Mouse (Mus musculus) embryonic facial prominence, embryonic 14.5 days (tissue): ENCODE data around the gene Tbck. TPM values are rescaled to one million over a fixed set of nuclear protein-coding genes. Genes with fewer than 3 reads are reported as not detected.

ENCODE experiments used
- ATAC-seq: fragments of 200-750 bp; cut with Nextera tagmentation; 2 replicates; pipeline ENCODE4 v1.8.0; 2017; ENCODE audit warnings: low read depth, moderate number of reproducible peaks, moderate TSS enrichment
- DNase-seq: peaks from one replicate; pipeline ENCODE4 v3.0.0-alpha.2; 2015; ENCODE audit warnings: low spot score
- H3K27ac ChIP-seq: fragments of 300-500 bp; sonication (generic); replicated peaks from 2 replicates; pipeline ENCODE4 v1.5.1; 2014; ENCODE audit warnings: low read depth, mild to moderate bottlenecking, low read length, moderate library complexity
- H3K27me3 ChIP-seq: fragments of 300-500 bp; sonication (generic); replicated peaks from 2 replicates; pipeline ENCODE4 v1.6.1; 2014; ENCODE audit warnings: low read length; ENCODE audit not compliant: control insufficient read depth, insufficient read depth
- H3K36me3 ChIP-seq: fragments of 300-500 bp; sonication (generic); 2 replicates; pipeline ENCODE4 v1.6.1; 2014; ENCODE audit warnings: low read length, mixed read lengths; ENCODE audit not compliant: control insufficient read depth, insufficient read depth
- H3K4me1 ChIP-seq: fragments of 300-500 bp; sonication (generic); 2 replicates; pipeline ENCODE4 v1.6.1; 2014; ENCODE audit warnings: antibody characterized with exemption, low read length; ENCODE audit not compliant: control insufficient read depth, insufficient read depth
- H3K4me2 ChIP-seq: fragments of 300-500 bp; sonication (generic); 2 replicates; pipeline ENCODE4 v1.6.1; 2014; ENCODE audit warnings: low read depth, mild to moderate bottlenecking, low read length, moderate library complexity, mixed read lengths
- H3K4me3 ChIP-seq: fragments of 300-500 bp; sonication (generic); 2 replicates; pipeline ENCODE4 v1.5.1; 2014; ENCODE audit warnings: low read depth, mild to moderate bottlenecking, low read length
- H3K9ac ChIP-seq: fragments of 300-500 bp; sonication (generic); 2 replicates; pipeline ENCODE4 v1.6.1; 2014; ENCODE audit warnings: low read depth, mild to moderate bottlenecking, low read length, moderate library complexity, mixed read lengths
- H3K9me3 ChIP-seq: fragments of 300-500 bp; sonication (generic); 2 replicates; pipeline ENCODE4 v1.6.1; 2016; ENCODE audit warnings: low read length; ENCODE audit not compliant: control insufficient read depth
- WGBS: fragments of 180-500 bp; shearing (Covaris S2); extraction: QIAGEN DNeasy Blood & Tissue Kit; methylation state at CpG from one replicate; pipeline ENCODE4 v1.1.7; 2014; 5-methylcytosine and 5-hydroxymethylcytosine counted together
- polyA plus RNA-seq: library from polyadenylated mRNA; unstranded; fragments of >200 nt; fragmentation: Nextera tagmentation; extraction: Ambion mirVana; gene quantifications from 2 replicates; pipeline ENCODE4 v1.2.1, GENCODE M21; 2014

Tbck gene
- polyA plus RNA-seq, 1 experiment from 2014 or later: 14.1 TPM

- Histone ChIP-seq H3K36me3 (peaks cover 6% of the 10 kb centered on the region; the same call in 1 of the 2 replicates), H3K4me3 (no peak overlapping the region), H3K9me3 (no peaks in the 10 kb centered on the region), H3K27ac (no peak overlapping the region), H3K4me2 (no peak overlapping the region), H3K4me1 (no peaks in the 10 kb centered on the region), H3K9ac (no peak overlapping the region), H3K27me3 (no peaks in the 10 kb centered on the region)
- WGBS: 83% methylated on average over 2 of the region's 2 CpGs
- ATAC-seq (no peak), DNase-seq (no peak)
Observed at GRCm38 (mm10) chr3:132819408-132819807, 135.5 kb downstream of the Tbck start.

- DNase-seq (no peak), ATAC-seq (no peak)
- Histone ChIP-seq H3K27ac (no peak overlapping the region), H3K27me3 (no peaks in the 10 kb centered on the region), H3K4me2 (no peak overlapping the region), H3K9ac (no peak overlapping the region), H3K4me1 (no peaks in the 10 kb centered on the region), H3K9me3 (no peaks in the 10 kb centered on the region), H3K4me3 (no peak overlapping the region), H3K36me3 (peaks cover 20% of the 10 kb centered on the region; the same call in 1 of the 2 replicates)
- WGBS: 71% methylated on average over 16 of the region's 16 CpGs
Observed at GRCm38 (mm10) chr3:132831179-132831873, 147.4 kb downstream of the Tbck start.

- H3K4me2 ChIP-seq: no peak overlapping the region
- peaks cover 37% of the 10 kb centered on the region for H3K36me3 ChIP-seq
- WGBS: 79% methylated on average over 6 of the region's 6 CpGs
- no peak overlapping the region for H3K9ac ChIP-seq
- no peak overlapping the region for H3K27ac ChIP-seq
- ATAC-seq: no peak
- H3K27me3 ChIP-seq: no peaks in the 10 kb centered on the region
- DNase-seq: no peak
- H3K9me3 ChIP-seq: no peaks in the 10 kb centered on the region
- H3K4me3 ChIP-seq: no peak overlapping the region
- H3K4me1 ChIP-seq: no peaks in the 10 kb centered on the region
Observed at GRCm38 (mm10) chr3:132835118-132835794, 151.3 kb downstream of the Tbck start.

GRCm38 (mm10) chr3:132837134-132837533 lies 153.2 kb downstream of the Tbck start:
- H3K4me2 ChIP-seq: no peak overlapping the region
- ATAC-seq (no peak), DNase-seq (no peak)
- 85% methylated on average over 4 of the region's 4 CpGs for WGBS
- no peak overlapping the region for H3K27ac ChIP-seq
- no peak overlapping the region for H3K4me3 ChIP-seq
- peaks cover 42% of the 10 kb centered on the region for H3K36me3 ChIP-seq
- H3K4me1 ChIP-seq: no peaks in the 10 kb centered on the region
- H3K9me3 ChIP-seq: no peaks in the 10 kb centered on the region
- H3K9ac ChIP-seq: no peak overlapping the region
- no peaks in the 10 kb centered on the region for H3K27me3 ChIP-seq

GRCm38 (mm10) chr3:132838656-132839417 lies 154.9 kb downstream of the Tbck start:
- Histone ChIP-seq H3K4me2 (no peak overlapping the region), H3K4me3 (no peak overlapping the region), H3K9ac (no peak overlapping the region), H3K9me3 (no peaks in the 10 kb centered on the region), H3K27me3 (no peaks in the 10 kb centered on the region), H3K27ac (no peak overlapping the region), H3K36me3 (peaks cover 42% of the 10 kb centered on the region), H3K4me1 (no peaks in the 10 kb centered on the region)
- DNase-seq: no peak
- 87% methylated on average over 15 of the region's 15 CpGs for WGBS
- ATAC-seq: no peak

- H3K9me3 ChIP-seq: no peaks in the 10 kb centered on the region
- ATAC-seq: no peak
Observed at GRCm38 (mm10) chr3:132839516-132839915, 155.6 kb downstream of the Tbck start.

GRCm38 (mm10) chr3:132842676-132843075 lies 158.7 kb downstream of the Tbck start:
- no peak for DNase-seq
- 95% methylated on average over 6 of the region's 6 CpGs for WGBS

More at GRCm38 (mm10) chr3:132839516-132839915, 155.6 kb downstream of the Tbck start:
- Histone ChIP-seq H3K36me3 (peaks cover 39% of the 10 kb centered on the region), H3K4me1 (no peaks in the 10 kb centered on the region), H3K27ac (no peak overlapping the region), H3K4me3 (no peak overlapping the region), H3K9ac (no peak overlapping the region), H3K27me3 (no peaks in the 10 kb centered on the region), H3K4me2 (no peak overlapping the region)
- 87% methylated on average over 8 of the region's 8 CpGs for WGBS
- DNase-seq: no peak

GRCm38 (mm10) chr3:132849669-132850068 lies 165.7 kb downstream of the Tbck start:
- ATAC-seq: no peak
- 56% methylated on average over 7 of the region's 7 CpGs for WGBS
- Histone ChIP-seq H3K9me3 (no peaks in the 10 kb centered on the region), H3K9ac (no peak overlapping the region), H3K36me3 (no peaks in the 10 kb centered on the region), H3K27me3 (no peaks in the 10 kb centered on the region), H3K27ac (no peak overlapping the region), H3K4me1 (no peaks in the 10 kb centered on the region), H3K4me3 (no peak overlapping the region), H3K4me2 (no peak overlapping the region)
- DNase-seq: no peak

More at GRCm38 (mm10) chr3:132842676-132843075, 158.7 kb downstream of the Tbck start:
- H3K27ac ChIP-seq: no peak overlapping the region
- H3K27me3 ChIP-seq: no peaks in the 10 kb centered on the region
- peaks cover 33% of the 10 kb centered on the region for H3K36me3 ChIP-seq
- H3K4me3 ChIP-seq: no peak overlapping the region
- H3K9me3 ChIP-seq: no peaks in the 10 kb centered on the region
- H3K4me2 ChIP-seq: no peak overlapping the region
- H3K4me1 ChIP-seq: no peaks in the 10 kb centered on the region
- ATAC-seq: no peak
- H3K9ac ChIP-seq: no peak overlapping the region
